Mouse (Mus musculus): Measurements from ENCODE around the gene Casp7. TPM values are rescaled to one million over a fixed set of nuclear protein-coding genes. Genes with fewer than 3 reads are reported as not detected.
"Not testable (repeated sequence)": the region's sequence is repeated elsewhere in the genome, so short reads cannot be mapped to it uniquely, and the experiment has no call there.

The Casp7 gene
- total RNA-seq (2018; cell fraction: chromatin; rRNA removed) = 100 to 1,000 TPM in 2 of 26 experiments, 10 to 100 TPM in 24; 14.0 to 143 (median 40.7) TPM
- total RNA-seq (2018; cell fraction: cytosol; rRNA removed) = 10 to 100 TPM; 28.7 to 61.4 (median 47.1) TPM
- 100 to 1,000 TPM in 4 of 26 experiments, 10 to 100 TPM in 22; 19.0 to 163 (median 49.6) TPM for total RNA-seq (2018; cell fraction: nucleus; rRNA removed)
- polyA plus RNA-seq (2018) = 21.3 to 42.3 TPM (median 28.0 TPM) in 3 replicates

GRCm38 (mm10) chr19:56396669-56397621 lies at the start of gene Casp7:
TSS of gene Casp7 (plus strand) at chr19:56397129.
- Histone ChIP-seq H3K27ac (peak within 1 kb of the TSS; percentile 66), H3K79me2 (ENCODE audit: inconsistent target) (peaks cover 32% of the 10 kb centered on the region; the same call in 1 of the 2 replicates), H3K36me3 (ENCODE audit: inconsistent target) (no peaks in the 10 kb centered on the region), H3K4me3 (ENCODE audit: inconsistent target) (peak within 1 kb of the TSS; percentile 78)
- 3% methylated on average over 61 of the region's 78 CpGs for WGBS (ENCODE audit: missing documents)

- Histone ChIP-seq H3K36me3 (ENCODE audit: inconsistent target) (no peaks in the 10 kb centered on the region), H3K27ac (no peak overlapping the region), H3K79me2 (ENCODE audit: inconsistent target) (no peaks in the 10 kb centered on the region), H3K4me3 (ENCODE audit: inconsistent target) (no peak overlapping the region)
- 28% methylated on average over 6 of the region's 6 CpGs for WGBS (ENCODE audit: missing documents)
These were observed 47.6 kb upstream of the Casp7 start for GRCm38 (mm10) chr19:56349295-56349694.

- no peak overlapping the region for H3K4me3 ChIP-seq (ENCODE audit: inconsistent target)
- no peaks in the 10 kb centered on the region for H3K79me2 ChIP-seq (ENCODE audit: inconsistent target)
- WGBS (ENCODE audit: missing documents) = 93% methylated on average over 10 of the region's 10 CpGs
- H3K36me3 ChIP-seq (ENCODE audit: inconsistent target) = no peaks in the 10 kb centered on the region
- H3K27ac ChIP-seq = no peak overlapping the region
These were observed 43.2 kb upstream of the Casp7 start for GRCm38 (mm10) chr19:56353689-56354088.

- no peaks in the 10 kb centered on the region for H3K79me2 ChIP-seq (ENCODE audit: inconsistent target)
- H3K27ac ChIP-seq = no peak overlapping the region
- WGBS (ENCODE audit: missing documents) = 97% methylated on average over 12 of the region's 12 CpGs
- H3K36me3 ChIP-seq (ENCODE audit: inconsistent target) = no peaks in the 10 kb centered on the region
- H3K4me3 ChIP-seq (ENCODE audit: inconsistent target) = no peak overlapping the region
These were observed 41.7 kb upstream of the Casp7 start for GRCm38 (mm10) chr19:56355201-56355600.

- H3K36me3 ChIP-seq (ENCODE audit: inconsistent target) = no peaks in the 10 kb centered on the region
- H3K4me3 ChIP-seq (ENCODE audit: inconsistent target) = no peak overlapping the region
- WGBS (ENCODE audit: missing documents) = 39% methylated on average over 16 of the region's 17 CpGs
- H3K79me2 ChIP-seq (ENCODE audit: inconsistent target) = no peaks in the 10 kb centered on the region
- no peak overlapping the region for H3K27ac ChIP-seq
These were observed 40.2 kb upstream of the Casp7 start for GRCm38 (mm10) chr19:56356480-56357373.

GRCm38 (mm10) chr19:56357374-56357708 lies 39.6 kb upstream of the Casp7 start:
- not testable (repeated sequence) for H3K79me2 ChIP-seq (ENCODE audit: inconsistent target); H3K4me3 ChIP-seq (ENCODE audit: inconsistent target); H3K27ac ChIP-seq; H3K36me3 ChIP-seq (ENCODE audit: inconsistent target)
- WGBS (ENCODE audit: missing documents) = 72% methylated on average over 2 of the region's 2 CpGs

- no peak overlapping the region for H3K4me3 ChIP-seq (ENCODE audit: inconsistent target)
- no peaks in the 10 kb centered on the region for H3K36me3 ChIP-seq (ENCODE audit: inconsistent target)
- no peak overlapping the region for H3K27ac ChIP-seq
- 24% methylated on average over 2 of the region's 2 CpGs for WGBS (ENCODE audit: missing documents)
- no peaks in the 10 kb centered on the region for H3K79me2 ChIP-seq (ENCODE audit: inconsistent target)
These were observed 38.0 kb upstream of the Casp7 start for GRCm38 (mm10) chr19:56358890-56359289.

GRCm38 (mm10) chr19:56363721-56364460 lies 33.0 kb upstream of the Casp7 start:
- no peaks in the 10 kb centered on the region for H3K36me3 ChIP-seq (ENCODE audit: inconsistent target)

GRCm38 (mm10) chr19:56364563-56364962 lies 32.4 kb upstream of the Casp7 start:
- H3K4me3 ChIP-seq (ENCODE audit: inconsistent target) = no peak overlapping the region
- WGBS (ENCODE audit: missing documents) = 95% methylated on average over 8 of the region's 8 CpGs
- H3K27ac ChIP-seq = no peak overlapping the region
- H3K36me3 ChIP-seq (ENCODE audit: inconsistent target) = no peaks in the 10 kb centered on the region
- no peaks in the 10 kb centered on the region for H3K79me2 ChIP-seq (ENCODE audit: inconsistent target)

More at GRCm38 (mm10) chr19:56363721-56364460, 33.0 kb upstream of the Casp7 start:
- WGBS (ENCODE audit: missing documents) = 70% methylated on average over 13 of the region's 15 CpGs
- no peak overlapping the region for H3K27ac ChIP-seq
- H3K4me3 ChIP-seq (ENCODE audit: inconsistent target) = no peak overlapping the region
- no peaks in the 10 kb centered on the region for H3K79me2 ChIP-seq (ENCODE audit: inconsistent target)

GRCm38 (mm10) chr19:56366168-56366567 lies 30.8 kb upstream of the Casp7 start:
- H3K4me3 ChIP-seq (ENCODE audit: inconsistent target) = no peak overlapping the region
- H3K36me3 ChIP-seq (ENCODE audit: inconsistent target) = no peaks in the 10 kb centered on the region
- WGBS (ENCODE audit: missing documents) = 95% methylated on average over 11 of the region's 11 CpGs
- no peaks in the 10 kb centered on the region for H3K79me2 ChIP-seq (ENCODE audit: inconsistent target)
- no peak overlapping the region for H3K27ac ChIP-seq

GRCm38 (mm10) chr19:56366625-56367024 lies 30.3 kb upstream of the Casp7 start:
- H3K79me2 ChIP-seq (ENCODE audit: inconsistent target) = no peaks in the 10 kb centered on the region
- H3K4me3 ChIP-seq (ENCODE audit: inconsistent target) = no peak overlapping the region
- 92% methylated on average over 9 of the region's 9 CpGs for WGBS (ENCODE audit: missing documents)
- no peaks in the 10 kb centered on the region for H3K36me3 ChIP-seq (ENCODE audit: inconsistent target)
- H3K27ac ChIP-seq = no peak overlapping the region

GRCm38 (mm10) chr19:56367778-56368177 lies 29.2 kb upstream of the Casp7 start:
- H3K27ac ChIP-seq = no peak overlapping the region
- no peak overlapping the region for H3K4me3 ChIP-seq (ENCODE audit: inconsistent target)
- no peaks in the 10 kb centered on the region for H3K79me2 ChIP-seq (ENCODE audit: inconsistent target)
- H3K36me3 ChIP-seq (ENCODE audit: inconsistent target) = no peaks in the 10 kb centered on the region
- 81% methylated on average over 7 of the region's 7 CpGs for WGBS (ENCODE audit: missing documents)

GRCm38 (mm10) chr19:56368912-56369311 lies 28.0 kb upstream of the Casp7 start:
- no peak overlapping the region for H3K27ac ChIP-seq
- H3K79me2 ChIP-seq (ENCODE audit: inconsistent target) = no peaks in the 10 kb centered on the region
- H3K4me3 ChIP-seq (ENCODE audit: inconsistent target) = no peak overlapping the region
- H3K36me3 ChIP-seq (ENCODE audit: inconsistent target) = no peaks in the 10 kb centered on the region
- 43% methylated on average over 7 of the region's 7 CpGs for WGBS (ENCODE audit: missing documents)

Data from macrophage (primary cell).